Mouse (Mus musculus): ENCODE measurements around the gene Agrn. TPM values are rescaled to one million over a fixed set of nuclear protein-coding genes. Genes with fewer than 3 reads are reported as not detected.

The Agrn gene
- total RNA-seq, 1 experiment from 2014 or later = 2.1 TPM

DNA sequence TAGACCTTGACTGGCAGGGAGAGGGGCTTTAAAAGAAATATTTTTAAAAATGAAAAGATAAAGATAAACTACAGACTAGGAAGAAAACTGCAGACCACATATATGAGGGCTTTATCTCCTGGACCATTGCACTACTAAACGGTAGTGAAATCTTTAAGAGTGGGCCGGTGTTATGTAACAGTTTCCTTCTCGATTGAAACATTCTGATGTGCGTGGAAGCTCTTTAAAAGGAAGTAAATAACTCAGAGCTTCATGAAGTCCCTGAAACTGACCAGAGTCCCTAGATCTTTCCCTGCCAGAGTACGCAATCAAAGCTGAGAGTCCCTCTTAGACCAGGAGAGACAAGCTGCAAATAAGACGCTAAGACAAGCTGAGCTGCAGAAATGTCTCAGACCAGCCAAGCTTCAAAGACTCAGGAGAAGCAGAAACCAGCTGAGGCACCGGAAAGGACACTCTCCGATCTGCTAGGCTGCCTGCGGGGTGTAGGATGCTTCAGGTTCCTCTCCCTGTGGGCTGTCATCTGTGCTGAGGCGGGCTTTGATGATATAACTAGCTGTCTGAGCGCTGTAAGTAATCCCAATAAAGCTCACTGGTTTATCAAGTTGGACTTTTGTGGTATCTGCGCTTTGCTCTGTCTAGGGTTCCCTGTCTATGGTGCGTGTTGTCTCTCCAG is 12.8 kb upstream of the Agrn start:
- ATAC-seq (replicated peaks in 1 of 2; ENCODE audit: insufficient read depth in 1 of 2, low FRiP score in 2 of 2, low TSS enrichment in 1 of 2, low read depth in 1 of 2, poor library complexity in 2 of 2, severe bottlenecking in 2 of 2) = peak in 1 of 2 experiments; percentile 42; a peak in 1 of 4 replicates

DNA sequence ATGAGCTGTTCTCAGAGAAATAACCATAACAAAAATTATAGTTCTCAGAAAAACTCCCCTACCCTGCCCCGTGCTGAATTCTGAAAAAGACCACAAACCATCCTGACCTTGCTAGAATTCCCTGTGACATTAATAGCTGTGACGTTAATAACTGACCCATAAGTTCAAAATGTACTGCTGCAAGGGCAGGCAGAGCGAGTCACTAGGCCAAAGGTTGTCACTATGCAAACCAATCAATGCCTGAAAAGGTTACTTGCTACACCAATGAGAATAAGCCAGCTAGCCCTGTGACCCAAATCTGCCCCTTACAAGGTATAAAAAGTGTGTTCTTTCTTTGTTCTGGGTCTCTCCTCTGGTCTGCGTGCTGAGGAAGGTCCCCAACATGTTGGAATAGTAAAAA is 11.6 kb upstream of the Agrn start:
- ATAC-seq (replicated peaks in 1 of 2; ENCODE audit: insufficient read depth in 1 of 2, low FRiP score in 2 of 2, low TSS enrichment in 1 of 2, low read depth in 1 of 2, poor library complexity in 2 of 2, severe bottlenecking in 2 of 2) = no peak

DNA sequence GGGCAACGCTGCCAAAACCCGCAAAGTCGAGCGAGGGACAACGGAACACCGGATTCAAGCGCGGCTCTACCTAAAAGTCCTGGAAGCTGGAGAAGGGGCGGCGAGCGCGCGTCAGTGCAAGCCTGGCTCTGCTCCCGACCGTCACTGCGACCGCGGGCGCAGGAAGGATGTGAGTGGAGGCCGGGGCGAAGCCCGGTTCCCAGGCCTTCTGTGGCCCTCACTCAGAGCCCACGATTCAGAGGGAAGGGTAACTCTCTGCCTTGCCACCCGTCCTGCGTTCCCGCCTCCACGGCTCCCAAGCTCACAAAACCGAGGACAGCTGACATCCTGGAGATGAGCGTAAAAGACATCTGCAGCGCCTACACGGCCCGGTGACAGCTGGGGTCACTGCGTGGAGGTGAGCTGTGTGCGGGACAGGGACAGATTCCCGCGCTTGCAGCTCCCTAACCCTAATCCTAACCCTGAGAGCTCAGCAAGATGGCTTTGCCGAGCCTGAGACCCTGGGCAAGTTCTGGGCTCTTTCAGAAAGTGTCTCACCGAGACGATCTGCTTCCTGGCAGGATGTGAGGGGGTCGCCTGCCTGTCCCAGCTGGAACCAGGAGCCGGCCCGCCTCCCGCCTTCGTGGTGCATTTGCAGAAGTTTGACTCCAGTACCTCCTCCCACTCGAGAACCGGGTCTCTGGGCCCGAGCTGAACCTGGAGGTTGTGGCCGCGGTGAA is 6.3 kb upstream of the Agrn start:
- peak; percentile 42 to 48; a peak in 3 of 4 replicates for ATAC-seq (replicated peaks in 1 of 2; ENCODE audit: insufficient read depth in 1 of 2, low FRiP score in 2 of 2, low TSS enrichment in 1 of 2, low read depth in 1 of 2, poor library complexity in 2 of 2, severe bottlenecking in 2 of 2)

DNA sequence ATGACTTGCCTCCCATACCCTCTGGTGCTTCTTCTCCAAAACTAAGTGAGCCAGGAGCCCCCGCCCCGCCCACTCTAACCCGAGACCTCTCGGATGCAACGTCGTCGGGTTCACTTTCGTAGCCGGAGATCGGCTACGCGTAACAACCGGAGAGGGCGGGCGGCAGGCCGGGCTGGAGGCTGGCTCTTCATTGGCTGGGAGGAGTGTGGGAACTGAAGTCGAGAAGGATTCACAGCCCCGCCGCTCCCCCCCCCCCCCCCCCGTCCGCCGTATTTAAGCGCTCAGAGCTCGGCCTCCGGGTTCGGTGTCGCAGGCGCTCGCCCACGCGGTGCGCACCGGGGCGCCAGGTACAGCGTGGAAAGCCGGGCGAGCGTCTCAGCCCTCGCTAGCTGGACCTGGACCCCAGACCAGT is 5.7 kb upstream of the Agrn start, which contains the start of gene AW011738:
AW011738 (plus strand) TSS at position 304 of the 412 bp plus-strand sequence.
- ATAC-seq (replicated peaks in 1 of 2; ENCODE audit: insufficient read depth in 1 of 2, low FRiP score in 2 of 2, low TSS enrichment in 1 of 2, low read depth in 1 of 2, poor library complexity in 2 of 2, severe bottlenecking in 2 of 2) = peak; percentile 79 to 84

DNA sequence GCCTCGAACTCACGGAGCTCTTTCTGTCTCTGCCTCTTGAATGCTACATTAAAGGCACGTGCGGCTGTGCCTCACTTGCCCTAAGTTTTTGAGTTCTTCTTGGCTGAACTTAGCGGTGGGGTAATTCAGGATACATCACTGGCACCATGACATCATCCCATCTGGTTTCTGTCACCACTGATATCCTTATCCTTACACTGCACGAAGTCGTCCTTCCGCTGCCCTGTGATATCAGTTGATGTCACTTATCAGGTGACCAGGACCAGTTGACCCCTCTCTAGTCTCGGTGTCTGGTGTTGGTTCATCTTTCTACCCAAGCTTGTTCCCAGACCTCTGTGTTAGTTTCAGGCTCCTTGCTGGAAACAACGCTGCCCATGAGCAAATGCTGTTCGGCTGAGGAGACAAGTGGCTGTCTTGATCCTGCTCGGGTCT is 5.2 kb upstream of the Agrn start:
- ATAC-seq (replicated peaks in 1 of 2; ENCODE audit: insufficient read depth in 1 of 2, low FRiP score in 2 of 2, low TSS enrichment in 1 of 2, low read depth in 1 of 2, poor library complexity in 2 of 2, severe bottlenecking in 2 of 2) = no peak

DNA sequence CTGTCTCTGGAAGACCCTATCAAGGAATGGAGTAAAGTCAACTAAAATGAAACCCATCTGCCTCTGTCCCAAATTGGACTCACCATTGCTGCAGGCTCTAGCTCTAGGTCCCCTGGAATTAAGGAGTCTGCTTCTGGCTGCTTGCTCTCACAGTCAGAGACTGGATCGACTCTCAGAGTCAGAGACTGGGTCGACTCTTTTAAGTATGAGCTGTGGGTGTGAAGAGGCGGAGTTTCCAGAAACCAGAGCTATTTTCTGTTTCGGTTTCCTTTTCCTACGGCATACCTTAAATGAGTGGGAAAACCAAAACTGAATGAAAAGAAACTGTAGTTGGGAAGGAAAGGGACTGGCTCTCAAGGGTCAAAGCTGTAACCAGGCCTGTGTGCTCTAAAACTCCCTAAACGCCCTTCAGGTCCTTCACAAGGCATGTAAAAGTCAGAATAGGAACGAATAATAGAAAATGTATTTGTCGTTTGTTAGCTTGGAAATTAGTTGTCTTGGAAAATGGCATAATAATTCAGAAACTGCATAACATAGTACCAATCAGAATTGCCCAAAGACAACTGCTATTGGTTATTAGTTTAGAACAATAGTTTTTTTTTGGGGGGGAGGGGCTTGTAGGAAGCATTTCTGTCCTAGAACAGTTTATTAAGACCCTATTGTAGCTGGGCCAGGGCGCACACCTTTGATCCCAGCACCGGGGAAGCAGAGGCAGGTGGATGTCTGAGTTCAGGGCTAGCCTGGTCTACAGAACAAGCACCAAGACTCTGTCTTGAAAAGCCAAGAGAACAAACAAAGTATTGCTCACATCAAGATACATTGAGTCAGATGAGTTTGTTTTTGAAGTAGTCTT is 3.6 kb upstream of the Agrn start, which contains the start of gene Isg15:
Isg15 (minus strand) TSS at position 196 of the 853 bp plus-strand sequence.
- ATAC-seq (replicated peaks in 1 of 2; ENCODE audit: insufficient read depth in 1 of 2, low FRiP score in 2 of 2, low TSS enrichment in 1 of 2, low read depth in 1 of 2, poor library complexity in 2 of 2, severe bottlenecking in 2 of 2) = 0 out of 4 replicates have a peak, but pooled peaks have one; percentile 20 to 22

DNA sequence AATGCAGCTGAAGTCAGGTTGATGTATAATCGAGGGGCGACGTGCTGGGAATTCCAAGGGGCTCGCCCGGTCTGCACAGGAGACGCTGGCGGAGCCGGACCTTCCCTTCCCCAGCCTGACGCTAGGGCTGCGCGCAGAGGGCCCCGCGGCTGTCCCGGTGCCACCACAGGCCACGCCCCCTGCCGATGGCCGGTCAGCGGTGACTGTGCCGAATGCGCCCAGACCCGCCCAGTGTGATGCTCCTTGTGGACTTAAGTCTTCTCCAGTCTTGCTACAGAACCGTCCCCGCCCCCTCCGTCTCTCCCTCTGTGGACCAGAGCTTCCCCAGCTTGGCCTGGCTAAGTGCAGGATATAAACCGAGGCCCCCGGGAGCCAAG is 529 bp upstream of the Agrn start:
- peak; percentile 74 to 75 for ATAC-seq (replicated peaks in 1 of 2; ENCODE audit: insufficient read depth in 1 of 2, low FRiP score in 2 of 2, low TSS enrichment in 1 of 2, low read depth in 1 of 2, poor library complexity in 2 of 2, severe bottlenecking in 2 of 2)

DNA sequence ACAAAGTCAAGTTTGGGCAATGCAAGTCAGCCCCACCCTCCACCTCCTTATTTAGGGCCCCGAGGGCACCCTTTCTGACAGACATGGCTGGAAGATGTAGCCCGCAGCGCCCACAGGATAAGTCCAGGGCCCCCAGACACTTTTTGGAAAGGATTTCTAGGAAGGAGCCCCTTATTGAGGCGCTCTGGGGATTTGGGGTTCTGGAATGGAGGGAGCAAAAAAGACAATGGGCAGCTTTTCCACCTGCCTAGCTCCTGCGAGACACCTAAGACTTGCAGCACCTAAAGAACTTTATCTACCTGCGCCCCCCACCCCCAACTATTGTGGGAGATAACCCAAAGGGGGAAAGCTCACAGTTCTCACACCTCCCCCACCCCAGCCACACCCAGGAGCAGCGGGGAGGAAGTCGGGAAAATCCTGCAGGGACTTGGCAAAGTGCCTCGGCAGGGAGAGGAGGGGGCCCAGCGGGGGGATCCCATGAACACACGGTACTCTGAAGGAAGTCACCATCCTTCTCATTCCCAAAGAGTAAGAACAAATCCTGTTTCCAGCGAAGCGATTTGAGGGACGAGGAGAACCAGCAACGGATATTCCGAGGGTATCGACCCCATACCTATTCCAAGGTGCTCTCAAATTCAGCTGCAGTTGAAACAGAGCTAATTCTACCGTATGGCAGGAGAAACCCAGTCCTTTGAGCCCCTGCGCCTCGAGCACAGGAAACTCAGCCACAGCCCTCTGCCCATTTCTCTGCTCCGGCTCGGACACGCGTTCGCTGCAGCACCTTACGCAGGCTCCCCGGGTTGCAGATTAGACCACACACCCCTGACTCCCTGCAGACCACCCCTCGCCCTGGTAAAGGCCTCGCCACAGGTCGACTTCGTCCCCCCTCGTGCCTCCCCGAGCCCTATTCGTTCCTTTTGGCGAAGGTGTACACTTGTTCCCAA is 1.1 kb downstream of the Agrn start:
- no peak for ATAC-seq (replicated peaks in 1 of 2; ENCODE audit: insufficient read depth in 1 of 2, low FRiP score in 2 of 2, low TSS enrichment in 1 of 2, low read depth in 1 of 2, poor library complexity in 2 of 2, severe bottlenecking in 2 of 2)

DNA sequence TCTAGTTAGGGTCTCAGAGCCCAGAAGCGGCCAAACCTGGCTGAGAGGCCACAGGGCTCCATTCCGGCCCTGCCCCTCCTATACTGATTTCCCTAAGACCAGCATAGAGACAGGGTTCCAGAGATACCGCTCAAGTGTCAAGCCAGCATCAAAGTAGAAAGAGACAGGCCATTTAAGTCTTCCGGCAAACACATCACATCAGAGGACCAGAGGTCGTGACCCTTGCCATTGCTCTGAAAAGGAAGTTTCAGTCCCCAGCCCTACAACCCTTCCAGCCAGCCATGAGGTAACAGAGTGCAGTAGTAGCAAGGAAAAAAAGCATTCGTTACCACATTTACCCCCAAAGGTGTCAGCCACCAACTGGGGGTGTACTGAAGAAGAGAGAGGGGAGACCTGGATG is 2.9 kb downstream of the Agrn start:
- ATAC-seq (replicated peaks in 1 of 2; ENCODE audit: insufficient read depth in 1 of 2, low FRiP score in 2 of 2, low TSS enrichment in 1 of 2, low read depth in 1 of 2, poor library complexity in 2 of 2, severe bottlenecking in 2 of 2) = no peak

DNA sequence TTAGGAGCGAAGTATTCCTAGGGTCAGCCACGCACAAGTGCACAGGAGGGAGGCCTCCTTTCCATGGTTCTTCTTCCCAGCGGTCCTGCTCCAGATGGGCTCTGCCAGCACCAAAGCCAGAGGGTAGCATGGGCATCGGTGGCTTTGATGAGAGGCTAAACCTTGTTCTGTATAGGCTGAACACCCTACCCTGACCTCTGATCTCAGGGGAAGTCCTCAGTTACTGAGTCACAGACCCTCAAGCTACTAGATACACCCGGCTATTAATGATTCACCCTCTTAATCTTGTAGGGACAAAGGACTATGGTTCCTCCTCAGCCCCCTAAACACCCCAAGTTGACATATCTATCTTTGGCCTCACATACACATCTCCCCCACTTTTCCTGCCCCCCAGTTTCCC is 3.4 kb downstream of the Agrn start:
- ATAC-seq (replicated peaks in 1 of 2; ENCODE audit: insufficient read depth in 1 of 2, low FRiP score in 2 of 2, low TSS enrichment in 1 of 2, low read depth in 1 of 2, poor library complexity in 2 of 2, severe bottlenecking in 2 of 2) = no peak

DNA sequence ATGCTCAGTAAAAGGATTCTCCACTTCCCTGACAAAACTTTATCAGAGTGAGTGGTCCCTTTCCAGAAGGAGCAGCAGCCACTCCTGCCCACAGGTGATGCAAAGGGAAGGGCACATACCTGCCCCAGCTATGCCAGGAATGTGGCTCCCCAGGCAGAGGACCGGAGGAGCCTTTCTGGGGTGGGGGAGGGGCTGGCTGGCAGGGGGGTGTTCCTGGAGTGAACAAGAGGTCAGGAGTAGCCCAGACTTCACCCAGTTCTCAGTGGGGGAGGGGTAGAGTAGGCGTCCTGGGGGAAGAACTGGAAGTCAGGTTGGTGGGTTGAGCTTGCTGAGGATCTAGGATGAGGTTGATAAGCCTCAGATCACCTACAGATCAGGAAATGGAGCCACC is 4.1 kb downstream of the Agrn start:
- no peak for ATAC-seq (replicated peaks in 1 of 2; ENCODE audit: insufficient read depth in 1 of 2, low FRiP score in 2 of 2, low TSS enrichment in 1 of 2, low read depth in 1 of 2, poor library complexity in 2 of 2, severe bottlenecking in 2 of 2)

DNA sequence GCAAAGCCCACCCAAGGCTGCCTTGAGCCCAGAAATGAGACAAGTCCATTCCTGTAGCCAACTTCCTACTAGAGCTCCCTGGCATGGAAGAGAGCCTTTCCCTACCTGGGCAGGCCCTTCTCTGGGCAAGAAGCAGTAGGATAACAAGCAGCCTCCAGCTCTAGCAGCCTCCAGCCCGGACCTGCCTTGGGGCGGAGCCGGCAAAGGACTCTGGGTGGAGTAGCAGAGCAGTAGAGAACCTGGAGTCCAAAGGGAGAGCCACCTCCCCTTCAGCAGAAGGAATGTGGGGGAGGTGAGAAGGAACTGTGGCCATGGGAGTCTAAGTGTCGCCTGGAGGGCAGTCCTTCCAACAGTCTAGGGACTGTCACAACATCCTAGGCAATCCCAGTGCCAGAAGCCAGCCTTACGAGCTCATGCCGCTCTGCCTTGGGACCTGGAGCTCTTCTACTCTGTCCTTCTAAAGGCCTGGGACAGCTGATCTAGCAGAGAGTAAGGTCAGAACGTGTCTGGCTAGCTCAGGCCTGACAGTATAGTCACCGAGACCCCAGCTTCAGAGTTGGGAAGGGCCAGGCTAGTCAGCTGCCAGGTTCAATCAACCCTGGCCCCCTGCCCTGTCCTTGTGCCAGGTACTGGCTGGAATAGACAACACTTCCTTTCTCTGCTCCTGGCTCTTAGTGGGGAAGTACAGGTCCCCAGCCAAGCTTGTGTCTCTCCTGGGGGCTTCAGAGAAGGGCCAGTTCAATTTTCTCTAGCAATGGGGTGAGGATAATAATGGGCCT is 4.7 kb downstream of the Agrn start:
- no peak for ATAC-seq (replicated peaks in 1 of 2; ENCODE audit: insufficient read depth in 1 of 2, low FRiP score in 2 of 2, low TSS enrichment in 1 of 2, low read depth in 1 of 2, poor library complexity in 2 of 2, severe bottlenecking in 2 of 2)

DNA sequence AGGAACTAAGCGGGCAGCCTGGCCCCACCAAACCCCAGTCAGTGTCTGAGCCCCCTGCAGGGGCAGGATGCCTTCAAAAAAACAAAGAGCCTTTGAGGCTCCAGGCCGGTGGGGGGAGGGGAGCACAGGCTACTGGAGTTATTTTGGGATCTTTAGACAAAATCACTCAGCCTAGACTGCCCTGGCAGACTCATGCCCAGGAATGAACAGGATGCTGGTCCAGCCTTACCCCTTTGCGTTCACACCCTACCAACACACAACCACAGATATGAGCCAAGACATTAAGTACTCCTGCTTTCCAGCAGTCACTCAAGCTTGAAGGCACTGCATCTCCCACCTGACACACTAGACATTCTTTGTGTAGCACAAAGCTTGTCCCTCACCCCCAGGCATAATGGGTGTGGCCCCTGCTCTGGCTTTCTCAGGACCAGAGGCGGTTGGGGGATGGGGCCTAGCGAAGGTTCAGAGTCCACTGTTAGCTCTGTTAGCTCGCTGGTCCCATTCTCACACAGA is 8.4 kb downstream of the Agrn start:
- ATAC-seq (replicated peaks in 1 of 2; ENCODE audit: insufficient read depth in 1 of 2, low FRiP score in 2 of 2, low TSS enrichment in 1 of 2, low read depth in 1 of 2, poor library complexity in 2 of 2, severe bottlenecking in 2 of 2) = no peak

DNA sequence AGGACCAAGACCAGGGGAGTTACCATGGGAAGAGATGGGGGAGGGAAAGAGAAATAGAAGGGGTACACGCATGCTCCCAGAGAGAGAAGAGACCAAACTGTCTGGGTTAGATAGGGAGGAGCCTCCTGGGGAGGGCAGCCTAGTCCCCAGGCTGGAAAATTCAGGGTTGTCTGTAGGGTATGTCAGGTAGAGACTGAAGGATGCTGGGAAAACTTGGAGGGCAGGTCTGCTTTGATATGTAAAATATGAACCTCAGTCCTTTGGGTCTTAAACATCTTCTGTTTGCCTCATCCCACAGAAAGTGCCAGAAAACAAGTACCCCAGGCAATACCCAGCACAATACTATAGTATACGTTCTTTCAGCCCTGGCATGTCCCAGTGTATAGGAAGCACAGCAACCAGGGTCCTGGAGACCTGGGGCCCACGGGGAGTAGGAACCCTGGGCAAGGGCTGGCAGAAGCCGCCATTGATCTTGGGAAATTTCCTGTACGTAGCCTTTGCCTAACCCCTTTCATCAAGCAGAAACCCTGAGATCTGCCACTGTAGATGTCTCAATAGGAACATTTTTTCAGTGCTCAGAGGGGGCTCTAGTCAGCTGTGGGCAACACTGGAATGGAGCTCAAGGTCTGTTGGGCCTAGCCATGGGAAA is 9.0 kb downstream of the Agrn start:
- peak; percentile 19 to 50; a peak in 1 of 4 replicates for ATAC-seq (replicated peaks in 1 of 2; ENCODE audit: insufficient read depth in 1 of 2, low FRiP score in 2 of 2, low TSS enrichment in 1 of 2, low read depth in 1 of 2, poor library complexity in 2 of 2, severe bottlenecking in 2 of 2)

DNA sequence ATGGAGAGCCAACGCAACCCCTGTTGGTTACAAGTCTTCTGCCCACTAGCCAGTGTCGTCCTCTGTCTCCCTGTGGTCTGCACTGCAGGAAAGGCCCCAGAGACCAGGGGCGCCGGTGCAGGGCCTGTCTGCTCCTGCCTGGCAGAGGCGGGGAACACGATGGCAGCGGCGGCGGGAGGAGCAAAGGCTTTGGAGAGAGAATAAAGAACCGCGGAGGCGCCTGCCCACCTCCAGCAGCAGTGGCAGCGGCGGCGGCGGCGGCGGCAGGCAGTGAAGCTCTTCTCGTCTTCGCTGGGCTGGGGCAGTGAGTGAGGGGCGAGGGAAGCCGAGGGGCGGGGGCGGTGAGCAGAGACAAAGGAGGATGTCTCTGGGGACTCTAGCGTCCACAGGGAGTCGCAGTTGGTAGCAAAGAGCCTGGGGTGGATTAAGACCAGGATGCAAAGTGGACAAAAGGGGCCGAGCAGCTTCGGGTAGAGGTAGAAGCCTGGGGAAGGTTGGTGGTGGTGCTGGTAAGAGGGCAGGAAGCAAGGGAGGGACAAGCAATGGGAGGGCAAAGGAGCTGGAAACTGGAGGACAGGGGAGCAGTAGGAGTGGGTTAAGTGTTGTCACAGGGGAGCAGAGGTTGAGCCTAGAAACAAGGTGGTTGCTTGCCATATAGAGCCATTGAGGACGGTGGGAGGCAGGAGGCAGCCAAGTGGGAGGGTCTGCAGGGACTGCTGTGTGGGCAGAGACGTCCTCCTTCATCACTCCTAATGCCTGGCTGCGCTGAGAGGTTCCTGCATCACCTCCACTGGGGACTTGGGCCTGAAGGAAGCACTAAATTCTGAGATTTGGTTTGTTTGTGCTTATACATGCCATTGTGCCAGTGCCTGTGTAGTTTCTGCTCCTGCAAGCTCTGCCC is 11.1 kb downstream of the Agrn start:
- ATAC-seq (replicated peaks in 1 of 2; ENCODE audit: insufficient read depth in 1 of 2, low FRiP score in 2 of 2, low TSS enrichment in 1 of 2, low read depth in 1 of 2, poor library complexity in 2 of 2, severe bottlenecking in 2 of 2) = peak in 1 of 2 experiments; percentile 29; a peak in 1 of 4 replicates
